Mouse (Mus musculus) heart, postnatal 0 days (tissue): ENCODE measurements around the gene Camkmt. TPM values are rescaled to one million over a fixed set of nuclear protein-coding genes. Genes with fewer than 3 reads are reported as not detected.

Experiments used
- ATAC-seq: fragments of 200-750 bp; cut with Nextera tagmentation; 2 replicates; pipeline ENCODE4 v1.8.0; 2017; ENCODE audit warnings: low read depth, moderate number of reproducible peaks, moderate library complexity; ENCODE audit not compliant: insufficient read depth
- DNase-seq: peaks from one replicate; pipeline ENCODE4 v3.0.0-alpha.2; 2016; ENCODE audit warnings: low spot score
- H3K27ac ChIP-seq: fragments of 300-500 bp; sonication (generic); 2 replicates; pipeline ENCODE4 v1.5.1; 2014; ENCODE audit warnings: low read depth, mild to moderate bottlenecking
- H3K27me3 ChIP-seq: fragments of 300-500 bp; sonication (generic); 2 replicates; pipeline ENCODE4 v1.6.1; 2014; ENCODE audit warnings: low read length, mixed read lengths; ENCODE audit not compliant: control insufficient read depth, insufficient read depth
- H3K36me3 ChIP-seq: fragments of 300-500 bp; sonication (generic); replicated peaks from 2 replicates; pipeline ENCODE4 v1.6.1; 2014; ENCODE audit warnings: low read length, mixed read lengths; ENCODE audit not compliant: control insufficient read depth, insufficient read depth
- H3K4me1 ChIP-seq: fragments of 300-500 bp; sonication (generic); 2 replicates; pipeline ENCODE4 v1.6.1; 2014; ENCODE audit warnings: antibody characterized with exemption; ENCODE audit not compliant: control insufficient read depth, insufficient read depth
- H3K4me2 ChIP-seq: fragments of 300-500 bp; sonication (generic); 2 replicates; pipeline ENCODE4 v1.6.1; 2014; ENCODE audit warnings: low read depth, mild to moderate bottlenecking, low read length, moderate library complexity
- H3K4me3 ChIP-seq: fragments of 300-500 bp; sonication (generic); 2 replicates; pipeline ENCODE4 v1.5.1; 2014; ENCODE audit warnings: low read depth, low read length
- H3K9ac ChIP-seq: fragments of 300-500 bp; sonication (generic); replicated peaks from 2 replicates; pipeline ENCODE4 v1.6.1; 2014; ENCODE audit warnings: low read depth, low read length, mixed read lengths
- H3K9me3 ChIP-seq: fragments of 300-500 bp; sonication (generic); replicated peaks from 2 replicates; pipeline ENCODE4 v1.6.1; 2016; ENCODE audit warnings: low read length; ENCODE audit not compliant: control insufficient read depth
- CTCF ChIP-seq: IDR thresholded peaks from 2 replicates; pipeline ENCODE4 v1.5.1; 2016; ENCODE audit warnings: antibody characterized with exemption, control low read depth, low read depth
- EP300 ChIP-seq: IDR thresholded peaks from 2 replicates; pipeline ENCODE4 v1.6.1; 2016; ENCODE audit warnings: antibody characterized with exemption, low read depth
- WGBS: fragments of 180-500 bp; shearing (Covaris S2); extraction: QIAGEN DNeasy Blood & Tissue Kit; methylation state at CpG from one replicate; pipeline ENCODE4 v1.1.7; 2014; 5-methylcytosine and 5-hydroxymethylcytosine counted together
- polyA plus RNA-seq: library from polyadenylated mRNA; unstranded; fragments of >200 nt; fragmentation: Nextera tagmentation; extraction: Ambion mirVana; gene quantifications from 2 replicates; pipeline ENCODE4 v1.2.1, GENCODE M21; 2015
- total RNA-seq: library from RNA; depleted of rRNA; stranded (reverse); fragments of >200 nt; gene quantifications from 2 replicates; pipeline ENCODE4 v1.2.3, GENCODE M21; 2014; ENCODE audit warnings: low replicate concordance

The Camkmt gene
- total and polyA plus RNA-seq, 2 experiments from 2014 or later, result 1.7 to 3.4 TPM

DNA sequence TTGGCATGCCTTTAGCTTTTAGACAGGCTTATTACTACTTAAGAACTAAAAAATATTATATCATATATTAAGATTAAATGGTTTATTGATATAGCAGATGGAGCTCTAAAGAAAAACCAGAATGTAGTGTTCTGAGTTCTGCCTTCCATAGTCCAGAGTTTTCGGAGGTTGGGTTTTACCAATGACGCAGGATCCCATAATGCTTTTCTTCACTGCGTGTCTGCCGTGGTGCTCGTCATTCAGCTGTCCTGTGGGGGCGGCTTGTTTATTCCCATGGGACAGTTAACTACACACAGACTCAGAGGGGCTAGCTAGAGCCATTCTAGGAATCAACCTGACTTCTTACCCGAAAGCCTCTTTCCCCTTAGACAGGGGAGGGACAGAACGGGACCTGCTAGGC is 69.2 kb downstream of the Camkmt start:
- Histone ChIP-seq H3K4me2 (no peak overlapping the region), H3K9ac (no peak overlapping the region), H3K4me1 (no peaks in the 10 kb centered on the region), H3K4me3 (no peak overlapping the region), H3K27me3 (no peaks in the 10 kb centered on the region), H3K36me3 (no peaks in the 10 kb centered on the region), H3K9me3 (no peaks in the 10 kb centered on the region), H3K27ac (no peak overlapping the region)
- no peak for TF ChIP-seq CTCF
- no peak for TF ChIP-seq EP300
- no peak for DNase-seq
- ATAC-seq, result no peak
- 87% methylated on average over 8 of the region's 8 CpGs for WGBS

- 88% methylated on average over 8 of the region's 8 CpGs for WGBS
- Histone ChIP-seq H3K4me1 (no peaks in the 10 kb centered on the region), H3K27ac (no peak overlapping the region), H3K9me3 (no peaks in the 10 kb centered on the region), H3K36me3 (no peaks in the 10 kb centered on the region), H3K9ac (no peak overlapping the region), H3K27me3 (no peaks in the 10 kb centered on the region), H3K4me3 (no peak overlapping the region), H3K4me2 (no peak overlapping the region)
- DNase-seq (no peak), ATAC-seq (no peak)
- TF ChIP-seq CTCF, result no peak
- no peak for TF ChIP-seq EP300
Observed at GRCm38 (mm10) chr17:85160786-85161185, 70.4 kb downstream of the Camkmt start.

- Histone ChIP-seq H3K4me2 (no peak overlapping the region), H3K4me3 (no peak overlapping the region), H3K36me3 (no peaks in the 10 kb centered on the region), H3K9ac (no peak overlapping the region), H3K4me1 (no peaks in the 10 kb centered on the region), H3K27ac (no peak overlapping the region), H3K9me3 (no peaks in the 10 kb centered on the region), H3K27me3 (no peaks in the 10 kb centered on the region)
- WGBS, result 77% methylated on average over 7 of the region's 7 CpGs
- DNase-seq (no peak), ATAC-seq (no peak)
- TF ChIP-seq EP300 (no peak), CTCF (no peak)
Observed at GRCm38 (mm10) chr17:85162569-85163271, 72.4 kb downstream of the Camkmt start.

DNA sequence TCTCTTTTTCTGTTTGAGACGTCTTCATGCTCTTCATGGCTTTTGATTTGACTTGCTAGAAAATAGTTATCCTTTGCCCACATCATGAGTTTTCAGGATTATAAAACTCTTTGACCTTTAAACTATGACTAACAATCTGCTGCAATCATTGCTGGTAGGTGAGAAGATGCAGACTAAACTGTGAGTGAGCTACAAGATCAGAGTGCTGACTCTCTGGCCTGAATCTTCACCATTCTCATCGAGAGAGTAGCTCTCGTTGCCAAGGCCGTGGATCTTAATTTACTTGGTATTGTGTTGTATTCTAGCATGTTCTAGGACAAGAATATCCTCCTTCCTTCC is 72.9 kb downstream of the Camkmt start:
- Histone ChIP-seq H3K9me3 (no peaks in the 10 kb centered on the region), H3K36me3 (no peaks in the 10 kb centered on the region), H3K9ac (no peak overlapping the region), H3K4me3 (no peak overlapping the region), H3K27me3 (no peaks in the 10 kb centered on the region), H3K27ac (no peak overlapping the region), H3K4me2 (no peak overlapping the region), H3K4me1 (no peaks in the 10 kb centered on the region)
- 84% methylated on average over 4 of the region's 4 CpGs for WGBS
- ATAC-seq, result no peak
- TF ChIP-seq CTCF (no peak), EP300 (no peak)
- DNase-seq, result no peak

DNA sequence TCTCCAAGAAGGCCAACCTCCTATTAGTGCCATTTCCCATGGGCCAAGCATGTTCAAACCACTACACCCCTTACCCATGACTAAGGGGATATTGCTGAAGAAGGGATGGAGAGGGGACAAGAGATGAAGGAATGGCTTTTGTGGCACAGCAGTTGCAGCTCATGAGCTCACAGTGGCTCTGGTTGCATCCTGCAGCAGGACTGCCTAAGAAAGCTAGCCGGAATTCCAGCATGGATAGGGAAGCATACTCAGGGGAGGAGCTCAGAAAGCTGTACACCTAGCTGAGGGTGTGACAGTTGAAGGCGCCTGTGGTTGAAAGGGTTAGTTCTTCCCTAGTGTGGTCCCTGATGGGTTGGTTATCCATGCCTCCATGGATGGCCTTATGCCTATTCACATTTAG is 78.4 kb downstream of the Camkmt start:
- ATAC-seq (no peak), DNase-seq (no peak)
- H3K4me3 ChIP-seq, result no peak overlapping the region
- H3K27me3 ChIP-seq, result no peaks in the 10 kb centered on the region
- WGBS, result 86% methylated on average over 2 of the region's 2 CpGs
- no peak overlapping the region for H3K27ac ChIP-seq
- no peak overlapping the region for H3K9ac ChIP-seq
- no peaks in the 10 kb centered on the region for H3K36me3 ChIP-seq
- H3K4me2 ChIP-seq, result no peak overlapping the region
- no peaks in the 10 kb centered on the region for H3K9me3 ChIP-seq
- no peak for TF ChIP-seq CTCF
- TF ChIP-seq EP300, result no peak
- H3K4me1 ChIP-seq, result no peaks in the 10 kb centered on the region
